Mouse (Mus musculus) heart, embryonic 10.5 days (tissue): ENCODE measurements at regions not wholly inside any gene's neighbourhood (a gene's known extent, or its start where the extent isn't known, plus 50 kb on each side); places are given as distances from the start of the nearest gene placed in this dataset.

Source experiments
- DNase-seq: peaks from one replicate; pipeline ENCODE4 v3.0.0-alpha.2; 2017; ENCODE audit warnings: low spot score
- H3K27ac ChIP-seq: fragments of 300-500 bp; sonication (generic); 2 replicates; pipeline ENCODE4 v1.5.1; 2016; ENCODE audit warnings: mild to moderate bottlenecking
- H3K27me3 ChIP-seq: fragments of 300-500 bp; sonication (generic); 2 replicates; pipeline ENCODE4 v1.6.1; 2016; ENCODE audit warnings: mild to moderate bottlenecking; ENCODE audit not compliant: poor library complexity, insufficient read depth, severe bottlenecking
- H3K36me3 ChIP-seq: fragments of 300-500 bp; sonication (generic); 2 replicates; pipeline ENCODE4 v1.6.1; 2016; ENCODE audit warnings: mild to moderate bottlenecking, moderate library complexity
- H3K4me1 ChIP-seq: fragments of 300-500 bp; sonication (generic); 2 replicates; pipeline ENCODE4 v1.6.1; 2016; ENCODE audit warnings: mild to moderate bottlenecking
- H3K4me3 ChIP-seq: fragments of 300-500 bp; sonication (generic); 2 replicates; pipeline ENCODE4 v1.5.1; 2016; ENCODE audit warnings: mild to moderate bottlenecking, moderate library complexity
- H3K9me3 ChIP-seq: fragments of 300-500 bp; sonication (generic); 2 replicates; pipeline ENCODE4 v1.6.1; 2016; ENCODE audit warnings: mild to moderate bottlenecking, moderate library complexity
- WGBS: fragments of 180-500 bp; shearing (Covaris S2); methylation state at CpG from one replicate; pipeline ENCODE4 v1.1.7; 2016; 5-methylcytosine and 5-hydroxymethylcytosine counted together

DNA sequence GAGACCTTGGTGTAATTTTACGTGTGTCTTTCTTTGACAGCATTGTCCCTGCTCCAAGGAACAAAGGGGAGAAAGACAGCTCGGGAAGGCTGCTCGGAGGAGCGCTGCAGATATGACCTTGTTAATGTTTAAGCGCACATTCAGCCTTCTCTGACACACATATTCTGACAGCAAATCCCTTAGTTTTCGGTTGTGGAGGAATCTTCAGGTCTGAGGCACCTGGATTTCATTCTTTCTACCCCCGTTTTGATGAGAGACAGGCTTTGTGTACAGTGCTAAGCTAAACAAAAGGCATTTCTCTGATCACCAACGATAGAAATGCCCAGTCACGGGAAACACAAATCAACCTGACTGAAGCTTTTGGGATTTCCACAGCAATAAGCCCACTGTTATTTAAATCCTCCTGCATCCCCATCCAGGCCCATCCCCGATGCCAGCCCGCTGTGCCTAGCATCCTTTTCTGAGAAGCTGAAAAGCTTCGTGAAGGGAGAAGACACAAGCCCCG is 181.1 kb upstream of the Nrsn1 start:
- Histone ChIP-seq H3K36me3 (no peaks in the 10 kb centered on the region), H3K27me3 (no peaks in the 10 kb centered on the region), H3K4me3 (no peak overlapping the region), H3K9me3 (no peaks in the 10 kb centered on the region), H3K4me1 (no peaks in the 10 kb centered on the region), H3K27ac (no peak overlapping the region)
- 58% methylated on average over 13 of the region's 13 CpGs for WGBS
- no peak for DNase-seq

DNA sequence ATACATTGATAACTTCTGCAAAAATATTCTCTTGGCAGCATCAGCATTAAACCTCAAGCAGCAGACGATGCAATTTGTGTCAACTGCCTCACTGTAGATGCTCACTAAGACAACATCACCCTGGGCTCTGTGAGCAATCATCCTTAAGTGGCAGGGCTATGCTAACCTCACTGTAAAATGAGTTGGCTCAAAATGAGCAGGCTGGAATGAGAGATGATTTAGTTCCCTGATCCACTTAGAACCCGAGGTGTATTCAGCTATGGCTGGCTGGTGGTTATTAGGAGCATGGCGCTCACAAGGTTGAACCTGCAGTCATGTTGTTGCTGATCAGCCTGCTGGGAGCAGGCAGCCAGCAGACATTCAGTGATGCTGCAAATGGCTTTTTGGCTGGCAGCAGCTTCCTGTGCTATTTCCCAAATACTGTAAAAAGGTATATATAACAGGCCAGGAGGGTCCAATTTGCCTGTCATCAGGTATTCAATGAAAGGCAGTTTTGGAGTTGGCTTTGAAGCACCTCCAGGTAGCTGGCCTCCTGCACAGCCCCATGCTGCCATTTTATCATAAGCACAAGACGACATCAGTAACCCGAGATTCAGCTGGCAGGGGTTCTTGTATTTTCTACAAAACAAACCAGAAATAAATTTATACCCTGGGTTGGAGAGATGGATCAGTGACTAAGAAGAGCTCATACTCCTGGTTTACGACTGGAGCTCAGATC is 159.6 kb upstream of the Nrsn1 start:
- Histone ChIP-seq H3K4me1 (peaks cover 5% of the 10 kb centered on the region; the same call in 1 of the 2 replicates), H3K4me3 (no peak overlapping the region), H3K9me3 (no peaks in the 10 kb centered on the region), H3K27ac (no peak overlapping the region), H3K36me3 (no peaks in the 10 kb centered on the region), H3K27me3 (no peaks in the 10 kb centered on the region)
- WGBS, result 76% methylated on average over 6 of the region's 6 CpGs
- DNase-seq, result no peak

GRCm38 (mm10) chr13:25403182-25403795 is 133.0 kb upstream of the Nrsn1 start:
- Histone ChIP-seq H3K27ac (no peak overlapping the region), H3K36me3 (no peaks in the 10 kb centered on the region), H3K9me3 (no peaks in the 10 kb centered on the region), H3K4me1 (0 out of 2 replicates have a peak, but pooled peaks cover 4% of the 10 kb centered on the region), H3K4me3 (no peak overlapping the region), H3K27me3 (no peaks in the 10 kb centered on the region)
- 73% methylated on average over 3 of the region's 3 CpGs for WGBS
- no peak for DNase-seq

DNA sequence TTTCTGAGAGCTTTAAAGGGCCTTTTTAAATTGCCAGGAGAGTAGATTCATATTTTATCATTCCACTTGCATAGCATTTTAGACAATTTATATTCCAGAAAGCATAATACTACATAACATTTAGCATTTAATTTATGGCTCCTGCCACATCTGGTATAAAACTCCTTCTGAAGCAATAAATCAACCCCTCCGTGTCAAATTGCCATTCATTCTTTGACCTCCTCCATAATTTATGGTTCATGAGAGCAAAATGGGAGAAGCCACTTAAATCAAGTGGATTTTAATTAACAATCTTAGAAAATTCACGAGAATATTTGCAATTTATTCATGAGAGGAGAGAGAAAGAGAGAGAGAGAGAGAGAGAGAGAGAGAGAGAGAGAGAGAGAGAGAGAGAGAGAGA is 132.4 kb upstream of the Nrsn1 start:
- Histone ChIP-seq H3K36me3 (no peaks in the 10 kb centered on the region), H3K9me3 (no peaks in the 10 kb centered on the region), H3K4me3 (no peak overlapping the region), H3K4me1 (0 out of 2 replicates have a peak, but pooled peaks cover 4% of the 10 kb centered on the region), H3K27me3 (no peaks in the 10 kb centered on the region), H3K27ac (no peak overlapping the region)
- WGBS, result 69% methylated on average over 2 of the region's 2 CpGs
- DNase-seq, result no peak

DNA sequence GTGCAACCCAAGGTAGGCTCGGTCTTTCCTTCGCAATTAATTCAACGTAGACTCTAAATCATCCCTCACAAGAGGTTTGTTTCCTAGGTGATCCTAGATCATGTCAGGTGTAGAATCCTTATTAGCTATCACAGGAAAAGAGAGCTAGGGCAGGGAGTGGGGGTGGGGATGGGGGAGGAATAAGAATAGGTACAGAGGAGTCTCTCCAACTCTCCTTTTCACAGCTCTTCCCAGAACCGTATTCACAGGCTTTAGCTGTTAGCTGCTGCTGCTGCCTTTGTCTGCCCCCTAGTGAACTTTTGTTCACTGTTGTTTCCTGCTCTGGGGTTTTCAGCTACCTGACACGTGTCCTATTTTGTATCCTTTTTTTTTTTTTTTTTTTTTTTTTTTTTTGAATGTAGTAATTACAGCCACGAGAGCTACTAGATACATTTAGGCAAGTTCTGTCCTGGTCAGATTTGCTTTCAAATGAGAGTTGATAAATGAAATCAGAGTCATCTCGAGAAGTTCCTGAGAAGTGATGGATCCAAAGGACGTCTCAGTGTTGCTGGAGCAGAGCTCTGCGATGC is 131.7 kb upstream of the Nrsn1 start:
- WGBS, result 65% methylated on average over 9 of the region's 9 CpGs
- no peak for DNase-seq
- H3K36me3 ChIP-seq, result no peaks in the 10 kb centered on the region
- H3K9me3 ChIP-seq, result no peaks in the 10 kb centered on the region
- no peaks in the 10 kb centered on the region for H3K27me3 ChIP-seq
- no peak overlapping the region for H3K27ac ChIP-seq
- no peak overlapping the region for H3K4me3 ChIP-seq
- 0 out of 2 replicates have a peak, but pooled peaks cover 4% of the 10 kb centered on the region for H3K4me1 ChIP-seq

DNA sequence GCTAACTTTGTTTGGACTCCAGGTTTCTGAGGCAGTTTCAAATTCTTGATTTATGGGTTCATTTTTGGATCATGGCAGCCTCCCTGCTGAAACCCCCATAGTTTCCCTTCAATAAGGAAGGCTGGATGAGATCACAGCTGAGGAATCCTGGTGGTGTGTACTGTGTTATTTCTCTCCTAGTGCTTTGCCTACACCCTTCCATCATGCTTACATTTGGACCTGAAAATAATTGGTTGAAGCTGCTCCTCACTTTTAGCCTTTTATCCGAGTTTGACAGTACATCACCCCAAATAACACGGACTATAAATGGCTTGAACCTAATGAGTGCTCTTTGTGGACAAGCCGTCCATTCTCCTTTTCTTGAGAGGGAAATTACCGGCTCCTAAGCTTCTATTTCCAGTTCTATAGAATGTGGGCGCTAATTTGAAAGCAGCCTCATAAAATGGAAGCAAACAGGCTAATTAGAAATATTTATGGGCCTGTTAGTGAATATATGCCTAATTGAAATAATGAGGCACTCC is 122.5 kb upstream of the Nrsn1 start:
- H3K4me1 ChIP-seq, result no peaks in the 10 kb centered on the region
- DNase-seq, result no peak
- no peaks in the 10 kb centered on the region for H3K9me3 ChIP-seq
- H3K4me3 ChIP-seq, result no peak overlapping the region
- H3K36me3 ChIP-seq, result no peaks in the 10 kb centered on the region
- 80% methylated on average over 5 of the region's 5 CpGs for WGBS
- no peaks in the 10 kb centered on the region for H3K27me3 ChIP-seq
- H3K27ac ChIP-seq, result no peak overlapping the region

- Histone ChIP-seq H3K9me3 (no peaks in the 10 kb centered on the region), H3K27ac (no peak overlapping the region), H3K27me3 (no peaks in the 10 kb centered on the region), H3K36me3 (no peaks in the 10 kb centered on the region), H3K4me3 (no peak overlapping the region), H3K4me1 (no peaks in the 10 kb centered on the region)
- WGBS, result 73% methylated on average over 4 of the region's 4 CpGs
- DNase-seq, result no peak
Measured at GRCm38 (mm10) chr13:25362627-25362967, 92.3 kb upstream of the Nrsn1 start.

DNA sequence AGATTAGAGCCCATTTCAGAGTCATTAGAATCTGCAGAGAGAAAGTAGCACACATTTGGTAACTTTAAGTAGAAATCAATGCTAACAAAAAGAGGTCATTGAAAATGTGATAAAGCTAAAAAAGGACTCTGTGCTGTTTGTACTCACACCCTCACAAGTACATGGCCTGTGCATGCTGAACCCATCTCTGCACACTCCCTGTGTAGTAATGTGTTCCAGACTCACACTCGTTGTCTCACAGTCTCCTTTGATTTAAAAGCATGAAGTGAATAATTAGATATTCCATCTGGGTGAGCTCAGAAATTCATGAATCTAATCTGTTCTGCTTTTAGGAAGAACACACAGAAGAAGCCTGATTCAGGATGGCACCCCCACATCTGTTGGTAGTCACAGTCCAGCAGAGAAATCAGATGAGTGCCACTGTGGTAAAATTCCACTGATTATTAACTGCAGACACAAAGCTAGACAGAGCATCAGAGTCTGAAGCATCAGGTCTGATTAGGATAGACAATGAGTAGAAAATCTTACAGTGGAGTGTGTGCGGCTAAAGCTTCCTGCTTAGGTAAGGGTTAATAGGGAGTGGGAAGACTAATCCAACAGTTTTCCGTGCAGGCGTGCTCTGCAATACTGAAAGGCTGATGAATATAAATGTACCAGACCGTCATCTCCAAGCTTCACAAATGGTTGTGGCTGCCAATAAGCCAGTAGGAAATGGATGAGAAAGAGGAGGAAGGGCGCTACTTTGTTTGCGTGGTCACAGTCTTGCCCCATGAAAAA is 91.7 kb upstream of the Nrsn1 start:
- Histone ChIP-seq H3K4me3 (no peak overlapping the region), H3K27ac (no peak overlapping the region), H3K27me3 (no peaks in the 10 kb centered on the region), H3K4me1 (no peaks in the 10 kb centered on the region), H3K36me3 (no peaks in the 10 kb centered on the region), H3K9me3 (no peaks in the 10 kb centered on the region)
- no peak for DNase-seq
- WGBS, result 72% methylated on average over 7 of the region's 7 CpGs

GRCm38 (mm10) chr13:25347558-25347957 is 77.3 kb upstream of the Nrsn1 start:
- Histone ChIP-seq H3K4me3 (no peak overlapping the region), H3K27ac (no peak overlapping the region), H3K27me3 (no peaks in the 10 kb centered on the region), H3K36me3 (no peaks in the 10 kb centered on the region), H3K4me1 (no peaks in the 10 kb centered on the region), H3K9me3 (no peaks in the 10 kb centered on the region)
- WGBS, result 41% methylated on average over 5 of the region's 5 CpGs
- DNase-seq, result no peak

DNA sequence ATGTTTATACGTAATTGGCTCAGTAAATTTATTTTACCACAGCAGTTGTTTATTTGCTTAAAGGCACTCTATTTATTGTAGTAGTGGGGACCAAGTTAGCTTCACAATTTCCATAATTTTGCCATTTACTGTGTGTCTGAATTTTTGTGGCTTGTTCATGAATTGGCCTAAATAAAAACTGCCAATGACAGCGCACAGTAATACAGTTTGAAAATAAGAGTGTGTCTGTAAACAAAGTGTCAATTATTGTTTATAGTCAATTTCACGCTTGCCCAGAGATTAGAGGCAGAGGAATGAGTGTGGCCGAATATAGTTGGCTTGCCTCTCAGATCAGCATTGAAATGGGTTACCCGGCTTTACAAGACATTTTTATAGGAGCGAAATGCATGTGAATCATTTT is 73.0 kb upstream of the Nrsn1 start:
- H3K36me3 ChIP-seq, result no peaks in the 10 kb centered on the region
- no peak overlapping the region for H3K27ac ChIP-seq
- H3K4me3 ChIP-seq, result no peak overlapping the region
- no peaks in the 10 kb centered on the region for H3K4me1 ChIP-seq
- no peaks in the 10 kb centered on the region for H3K9me3 ChIP-seq
- no peaks in the 10 kb centered on the region for H3K27me3 ChIP-seq
- 81% methylated on average over 6 of the region's 6 CpGs for WGBS
- DNase-seq, result no peak

DNA sequence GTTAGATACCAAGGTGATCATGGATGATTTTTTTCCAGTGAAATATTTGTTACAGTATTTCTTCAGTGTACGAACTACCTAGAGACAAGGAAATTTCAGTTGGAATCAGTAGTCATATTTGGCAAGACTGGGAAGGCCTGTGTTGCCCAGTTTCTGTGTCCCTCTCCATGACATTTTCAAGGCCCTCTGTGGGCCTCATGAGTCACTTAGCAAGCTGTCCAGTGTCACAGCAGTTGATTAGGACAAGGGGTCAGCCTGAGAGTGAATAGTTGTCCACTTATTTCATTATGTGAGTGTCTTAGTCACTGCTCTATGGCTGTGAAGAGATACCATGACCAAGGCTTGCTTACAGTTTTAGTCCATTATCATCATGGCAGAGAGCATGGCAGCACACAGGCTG is 71.5 kb upstream of the Nrsn1 start:
- H3K4me3 ChIP-seq, result no peak overlapping the region
- H3K9me3 ChIP-seq, result no peaks in the 10 kb centered on the region

GRCm38 (mm10) chr13:25333803-25334202 is 63.5 kb upstream of the Nrsn1 start:
- H3K4me1 ChIP-seq, result no peaks in the 10 kb centered on the region
- H3K4me3 ChIP-seq, result no peak overlapping the region
- no peak overlapping the region for H3K27ac ChIP-seq
- no peak for DNase-seq
- H3K27me3 ChIP-seq, result no peaks in the 10 kb centered on the region
- H3K9me3 ChIP-seq, result no peaks in the 10 kb centered on the region
- H3K36me3 ChIP-seq, result no peaks in the 10 kb centered on the region
- WGBS, result 90% methylated on average over 1 of the region's 1 CpGs

More for the DNA sequence above, 71.5 kb upstream of the Nrsn1 start:
- Histone ChIP-seq H3K27me3 (no peaks in the 10 kb centered on the region), H3K27ac (no peak overlapping the region), H3K36me3 (no peaks in the 10 kb centered on the region), H3K4me1 (no peaks in the 10 kb centered on the region)
- no peak for DNase-seq
- WGBS, result 77% methylated on average over 1 of the region's 1 CpGs
